Mouse (Mus musculus): Measurements from ENCODE around the gene Dusp11. TPM values are rescaled to one million over a fixed set of nuclear protein-coding genes. Genes with fewer than 3 reads are reported as not detected.
"Not testable (repeated sequence)": the region's sequence is repeated elsewhere in the genome, so short reads cannot be mapped to it uniquely, and the experiment has no call there.

Dusp11 gene
- total RNA-seq, 2 experiments from 2014 or later, result 50.3 to 85.5 TPM

DNA sequence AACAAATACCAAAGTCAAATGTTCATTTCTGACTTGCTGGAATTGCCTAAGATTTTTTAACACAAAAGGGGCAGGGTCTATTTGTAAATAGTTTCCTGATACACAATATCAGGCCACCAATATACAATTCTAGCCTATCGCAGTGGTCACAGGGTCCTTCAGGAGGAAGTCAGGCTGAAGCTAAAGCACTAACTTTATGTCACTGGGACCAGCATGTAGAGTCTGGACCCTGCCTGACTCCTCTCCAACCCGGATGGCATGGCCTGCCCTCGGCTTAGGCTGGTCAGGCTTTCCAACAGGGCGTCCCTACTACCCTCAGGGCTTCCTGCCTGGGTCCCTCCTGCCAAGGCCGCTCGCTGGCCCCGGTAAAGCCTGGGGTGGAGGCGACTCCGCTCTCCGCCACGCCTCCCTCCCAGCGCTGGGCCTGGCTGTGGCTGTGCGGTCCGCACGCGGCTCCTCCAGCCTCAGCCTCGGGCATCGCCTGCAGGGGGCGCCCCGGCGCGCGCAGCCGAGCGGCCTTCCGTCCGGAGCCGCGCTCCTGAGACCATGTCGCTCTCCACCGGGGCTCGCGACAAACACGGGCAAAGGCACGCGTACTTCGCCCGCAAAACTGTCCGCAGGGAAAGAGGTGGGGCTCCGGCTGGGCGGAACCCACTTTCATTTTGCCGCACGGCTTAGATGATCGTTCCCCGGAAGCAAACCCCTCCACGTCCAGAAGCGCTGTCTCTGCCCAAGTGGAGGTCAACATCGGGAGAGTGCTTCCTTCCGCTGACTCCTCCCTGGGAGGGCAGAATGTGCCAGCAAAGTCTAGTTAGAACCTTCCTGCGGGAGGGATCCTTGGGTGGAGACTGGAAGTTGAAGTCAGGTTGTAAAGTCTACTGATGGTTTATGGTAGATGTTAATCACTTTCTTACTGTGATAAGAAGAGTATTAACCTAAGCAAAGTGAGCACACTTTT, 24.7 kb downstream of the Dusp11 start:
- peak; percentile 99 for ATAC-seq (ENCODE audit: poor library complexity, severe bottlenecking)

DNA sequence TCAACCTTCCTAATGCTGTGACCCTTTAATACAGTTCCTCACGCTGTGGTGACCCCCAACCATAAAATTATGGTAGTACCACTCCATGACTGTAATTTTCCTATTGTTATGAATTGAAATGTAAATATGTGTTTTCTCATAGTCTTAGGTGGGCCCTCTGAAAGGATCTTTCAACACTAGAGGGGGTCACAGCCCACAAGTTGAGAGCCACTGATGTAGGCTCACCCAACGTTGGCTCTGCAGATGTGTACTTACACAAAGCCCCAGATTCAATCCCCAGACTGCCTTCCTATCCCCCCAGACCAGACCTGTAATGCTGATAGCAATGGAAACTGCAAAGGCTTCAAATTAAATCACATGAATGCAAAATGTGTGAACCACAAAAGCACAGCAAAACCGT, 25.8 kb downstream of the Dusp11 start:
- ATAC-seq (ENCODE audit: poor library complexity, severe bottlenecking), result no peak

DNA sequence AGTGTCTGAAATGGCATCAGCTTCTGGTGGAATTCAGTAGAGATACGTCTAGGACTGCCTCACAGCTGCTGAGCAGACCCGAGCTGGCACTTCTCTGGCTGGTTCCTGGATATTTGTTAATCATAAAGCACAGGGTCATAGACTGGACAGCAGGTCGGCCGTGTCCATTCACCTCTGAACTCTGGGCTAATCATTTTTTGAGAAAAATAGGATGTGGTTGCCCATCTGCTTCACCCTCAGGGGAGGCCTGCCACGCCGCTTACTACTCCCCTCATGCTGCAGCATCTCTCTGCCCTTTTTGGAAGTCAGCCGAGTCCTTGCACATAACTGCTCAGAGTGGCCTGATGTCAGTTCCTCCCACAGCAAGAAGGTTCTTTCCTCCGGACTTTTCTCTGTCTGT, 27.4 kb downstream of the Dusp11 start:
- no peak for ATAC-seq (ENCODE audit: poor library complexity, severe bottlenecking)

DNA sequence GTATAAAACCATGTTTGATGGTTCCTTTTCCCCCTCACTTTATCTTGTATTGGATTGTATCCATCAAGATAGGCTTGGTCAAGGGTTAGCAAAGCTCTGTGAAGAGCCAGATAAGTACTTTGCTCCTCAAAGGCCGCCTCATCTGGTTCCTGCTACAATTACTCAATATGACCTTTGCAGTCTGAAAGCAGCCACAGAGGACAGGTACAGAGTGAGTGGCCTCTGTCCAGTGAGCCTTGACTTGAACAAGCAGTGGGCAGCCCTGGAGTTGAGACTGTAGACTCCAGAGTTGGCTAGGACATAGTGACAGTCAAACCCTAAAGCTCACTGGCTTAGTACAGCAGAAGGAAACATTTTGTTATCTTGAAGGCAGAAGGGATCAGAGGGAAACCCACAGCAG, 32.2 kb downstream of the Dusp11 start:
- ATAC-seq (ENCODE audit: poor library complexity, severe bottlenecking), result no peak

DNA sequence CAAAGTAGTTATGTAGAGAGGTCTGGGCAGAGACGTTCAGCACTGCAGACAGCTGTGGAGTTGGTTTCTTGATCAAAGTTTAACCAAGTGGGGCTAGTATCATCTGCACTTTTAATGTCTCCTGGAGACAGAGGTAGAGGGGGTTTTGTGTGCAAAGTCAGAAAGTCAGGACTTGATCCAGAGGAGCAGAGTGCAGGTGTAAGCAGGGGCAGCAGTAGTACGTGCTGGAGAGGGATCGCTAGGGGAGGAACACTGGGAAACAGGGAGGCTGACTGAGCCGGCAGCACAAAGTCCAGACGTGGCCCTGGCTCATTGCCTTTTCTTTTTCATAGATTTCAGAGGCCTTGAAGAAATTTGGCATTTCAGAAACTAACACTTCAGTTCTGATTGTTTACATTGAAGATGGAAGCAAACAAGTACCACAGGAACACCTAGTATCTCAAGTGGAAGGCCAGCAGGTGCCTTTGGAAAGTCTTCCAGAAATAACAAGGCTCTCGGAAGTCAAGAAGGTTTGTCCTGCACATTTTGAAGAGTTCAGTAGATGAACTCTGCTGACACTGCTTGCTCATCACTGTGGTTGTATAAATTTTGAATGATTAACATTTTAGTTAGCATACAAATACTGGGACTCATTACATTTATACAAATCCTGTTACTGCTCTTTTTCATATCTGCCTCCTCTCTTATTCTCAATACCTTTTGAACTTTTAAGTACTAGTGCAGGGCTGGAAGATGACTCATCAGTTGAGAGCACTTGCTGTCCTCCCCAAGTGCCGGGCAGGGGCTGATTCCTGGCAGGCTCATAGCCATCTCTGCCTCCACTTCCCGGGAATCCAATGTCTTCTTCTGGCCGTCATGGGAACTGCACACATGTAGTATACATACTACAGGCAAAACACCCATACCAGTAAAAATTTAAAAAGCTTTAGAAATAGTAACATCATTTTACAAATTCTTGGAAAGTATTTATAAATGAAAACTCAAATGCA, 33.7 kb downstream of the Dusp11 start:
- no peak for ATAC-seq (ENCODE audit: poor library complexity, severe bottlenecking)

DNA sequence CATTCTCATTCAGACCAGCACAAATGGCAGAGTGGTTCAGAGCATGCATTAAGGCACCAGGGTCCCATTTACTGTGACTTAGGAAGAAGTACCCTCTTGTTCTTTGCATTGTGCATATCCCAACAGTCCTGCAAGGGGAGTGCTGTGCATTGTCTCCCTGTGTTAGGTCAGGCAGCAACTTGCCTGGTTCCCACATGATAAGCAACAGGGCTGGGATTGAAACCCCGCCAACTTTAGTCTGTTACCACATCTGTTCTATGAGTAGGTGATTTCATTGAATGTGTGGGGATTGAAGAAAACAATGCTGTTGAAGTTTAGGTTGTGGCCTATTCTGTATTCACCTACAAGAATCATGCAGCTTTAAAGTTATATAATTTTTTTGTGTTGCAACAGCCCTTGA, 34.8 kb downstream of the Dusp11 start:
- ATAC-seq (ENCODE audit: poor library complexity, severe bottlenecking), result no peak

DNA sequence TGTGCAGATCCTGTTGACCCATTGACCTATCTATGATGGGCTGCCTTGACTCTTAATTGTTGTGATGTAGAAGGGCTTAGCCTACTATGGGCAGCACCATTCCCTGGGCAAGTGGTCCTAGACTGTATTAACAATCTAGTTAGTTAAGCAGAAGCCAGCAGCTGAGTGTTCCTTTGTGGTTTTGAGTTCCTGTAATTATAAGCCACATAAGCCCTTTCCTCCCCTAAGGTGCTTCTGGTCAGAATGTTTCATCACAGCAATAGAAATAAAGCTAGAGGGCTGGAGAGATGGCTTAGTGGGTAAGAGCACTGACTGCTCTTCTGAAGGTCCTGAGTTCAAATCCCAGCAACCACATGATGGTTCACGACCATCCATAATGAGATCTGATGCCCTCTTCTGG, 37.8 kb downstream of the Dusp11 start:
- peak; percentile 71 for ATAC-seq (ENCODE audit: poor library complexity, severe bottlenecking)

DNA sequence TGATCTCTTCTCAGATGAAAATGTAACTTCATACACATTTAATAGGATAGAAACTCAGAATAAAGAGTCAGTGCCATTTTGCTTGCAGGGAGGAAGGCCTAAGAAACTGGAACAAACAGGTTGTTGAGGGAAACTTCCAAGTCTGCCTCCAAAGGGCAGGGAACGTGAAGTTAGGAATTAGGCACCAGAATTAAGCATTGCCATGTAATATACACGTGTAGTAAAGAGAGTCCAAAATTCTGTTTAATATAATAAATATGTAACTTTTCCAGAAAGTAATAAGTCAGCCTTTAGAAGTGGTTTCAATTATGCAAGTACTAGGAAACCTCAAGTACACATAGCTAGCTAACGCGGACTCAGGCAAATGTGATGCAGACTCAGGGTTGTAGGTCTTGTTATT, 42.1 kb downstream of the Dusp11 start:
- ATAC-seq (ENCODE audit: poor library complexity, severe bottlenecking), result no peak

DNA sequence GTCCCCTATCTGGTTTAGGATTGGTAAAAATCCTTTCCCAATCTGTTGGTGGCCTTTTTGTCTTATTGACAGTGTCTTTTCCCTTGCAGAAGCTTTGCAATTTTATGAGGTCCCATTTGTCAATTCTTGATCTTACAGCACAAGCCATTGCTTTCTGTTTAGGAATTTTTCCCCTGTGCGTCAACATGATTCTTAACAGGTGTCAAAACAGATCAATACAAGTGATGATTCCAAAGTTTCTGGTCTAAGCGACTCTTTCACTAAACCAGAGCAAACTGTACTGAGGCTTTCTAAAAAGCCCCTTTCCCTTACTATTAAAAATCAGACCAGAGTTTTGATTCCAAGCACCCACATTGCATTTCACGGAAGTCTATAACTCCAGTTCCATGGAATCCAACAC, 43.1 kb downstream of the Dusp11 start:
- ATAC-seq (ENCODE audit: poor library complexity, severe bottlenecking), result not testable (repeated sequence)

DNA sequence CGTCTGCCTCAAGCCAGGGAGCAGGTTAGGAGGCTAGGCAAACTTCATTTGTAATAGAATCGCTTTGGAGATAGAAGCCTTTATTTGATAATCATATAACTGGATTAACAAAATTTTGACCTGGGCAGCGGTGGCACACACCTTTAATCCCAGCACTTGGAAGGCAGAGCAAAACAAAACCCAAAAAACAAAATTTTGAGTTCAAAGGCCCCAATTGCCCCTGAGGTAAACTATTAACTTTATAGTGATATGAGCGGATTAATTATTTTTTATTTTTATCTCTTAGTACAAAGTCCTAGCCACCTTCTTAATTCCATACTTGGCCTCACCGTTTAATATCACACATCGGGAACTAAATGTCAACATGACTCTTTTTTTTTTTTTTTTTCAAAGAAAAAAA, 44.9 kb downstream of the Dusp11 start:
- no peak for ATAC-seq (ENCODE audit: poor library complexity, severe bottlenecking)

DNA sequence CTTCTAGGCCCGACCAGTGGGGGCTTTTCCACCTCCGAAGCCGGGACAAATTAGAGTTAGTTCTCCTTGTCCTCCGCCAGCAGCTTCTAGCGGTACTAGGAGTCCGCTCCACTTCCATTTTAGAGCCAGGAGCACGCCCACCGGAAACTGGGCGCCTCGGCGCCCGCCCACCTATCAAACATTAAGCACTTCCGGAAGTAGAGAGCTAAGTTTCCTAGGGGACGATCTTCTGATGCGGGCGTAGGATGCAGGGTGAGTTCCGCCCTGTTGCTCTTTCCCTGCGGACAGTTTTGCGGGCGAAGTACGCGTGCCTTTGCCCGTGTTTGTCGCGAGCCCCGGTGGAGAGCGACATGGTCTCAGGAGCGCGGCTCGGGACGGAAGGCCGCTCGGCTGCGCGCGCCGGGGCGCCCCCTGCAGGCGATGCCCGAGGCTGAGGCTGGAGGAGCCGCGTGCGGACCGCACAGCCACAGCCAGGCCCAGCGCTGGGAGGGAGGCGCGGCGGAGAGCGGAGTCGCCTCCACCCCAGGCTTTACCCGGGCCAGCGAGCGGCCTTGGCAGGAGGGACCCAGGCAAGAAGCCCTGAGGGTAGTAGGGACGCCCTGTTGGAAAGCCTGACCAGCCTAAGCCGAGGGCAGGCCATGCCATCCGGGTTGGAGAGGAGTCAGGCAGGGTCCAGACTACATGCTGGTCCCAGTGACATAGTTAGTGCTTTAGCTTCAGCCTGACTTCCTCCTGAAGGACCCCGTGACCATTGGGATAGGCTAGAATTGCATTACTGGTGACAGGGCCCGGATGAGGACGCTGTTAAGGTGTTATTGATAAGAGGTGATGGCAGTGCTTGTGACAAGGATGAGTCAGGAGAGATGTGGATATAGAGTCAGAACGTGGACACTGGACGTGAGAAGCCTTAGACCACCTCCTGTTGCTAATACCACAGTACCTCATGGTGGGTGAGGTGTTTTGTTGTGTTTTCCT, 45.6 kb downstream of the Dusp11 start, which contains the start of gene Nat8f1:
Nat8f1 (minus strand) TSS at position 149 of the 975 bp plus-strand sequence.
- ATAC-seq (ENCODE audit: poor library complexity, severe bottlenecking), result peak; percentile 94

DNA sequence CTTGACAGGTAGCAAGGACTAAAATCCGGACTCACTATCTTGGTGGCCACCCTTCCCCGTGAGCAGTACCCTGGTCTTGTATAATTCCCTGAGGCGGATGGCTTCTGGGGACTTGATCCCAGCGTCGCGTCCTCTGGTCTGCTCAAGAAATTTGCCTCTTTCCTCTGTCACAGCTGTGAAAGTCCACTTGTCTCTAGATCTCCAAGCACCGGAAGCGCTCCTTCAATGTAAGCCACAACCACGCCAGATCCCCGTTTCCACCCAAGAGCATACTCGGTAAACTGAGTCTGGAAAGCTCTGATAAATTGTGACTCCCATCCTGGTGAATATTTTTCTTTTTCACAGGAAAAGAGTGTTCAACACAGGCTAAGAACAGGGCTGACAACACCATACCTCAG, 46.3 kb downstream of the Dusp11 start:
- peak; percentile 17; the same call in 1 of the 2 replicates for ATAC-seq (ENCODE audit: poor library complexity, severe bottlenecking)

DNA sequence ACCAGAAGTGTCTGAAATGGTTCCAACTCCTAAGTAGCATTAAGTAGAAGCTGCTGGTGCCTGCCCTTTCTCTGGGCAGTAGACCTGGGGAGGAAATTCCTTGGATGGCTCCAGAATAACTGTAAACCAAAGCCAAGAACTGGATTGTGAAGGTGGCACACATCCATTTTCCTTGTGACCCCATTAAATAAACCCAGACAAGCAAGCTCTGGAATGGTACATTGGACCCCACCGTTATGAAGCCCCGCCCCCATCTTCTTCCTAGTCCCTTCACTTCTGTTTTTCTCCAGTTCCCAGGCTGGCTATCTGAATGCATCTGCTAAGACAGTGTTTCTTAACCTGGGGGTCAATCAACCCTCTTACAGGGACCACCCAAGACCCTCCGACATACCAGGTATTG, 49.9 kb downstream of the Dusp11 start, which contains the start of gene Tprkb:
Tprkb (plus strand) TSS at position 279 of the 400 bp plus-strand sequence.
- ATAC-seq (ENCODE audit: poor library complexity, severe bottlenecking), result no peak

DNA sequence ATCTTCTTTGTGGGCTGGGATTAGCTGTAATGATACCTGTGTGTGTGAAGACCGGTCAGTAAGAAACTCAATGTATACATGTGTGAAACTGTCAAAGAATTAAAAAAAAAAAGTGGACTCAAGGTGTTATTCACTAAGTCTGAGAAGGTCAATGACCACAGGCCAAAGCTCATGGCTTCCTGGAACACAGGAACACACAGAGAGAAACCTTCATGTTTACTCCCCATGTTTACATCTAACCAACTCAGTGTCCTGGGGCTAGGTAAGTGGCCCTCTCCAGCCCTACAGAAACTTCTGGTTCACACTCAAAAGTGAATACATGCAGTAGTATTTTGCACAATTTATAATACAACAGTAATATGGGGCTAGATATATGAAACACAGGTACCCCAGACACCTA, 51.8 kb downstream of the Dusp11 start:
- no peak for ATAC-seq (ENCODE audit: poor library complexity, severe bottlenecking)

DNA sequence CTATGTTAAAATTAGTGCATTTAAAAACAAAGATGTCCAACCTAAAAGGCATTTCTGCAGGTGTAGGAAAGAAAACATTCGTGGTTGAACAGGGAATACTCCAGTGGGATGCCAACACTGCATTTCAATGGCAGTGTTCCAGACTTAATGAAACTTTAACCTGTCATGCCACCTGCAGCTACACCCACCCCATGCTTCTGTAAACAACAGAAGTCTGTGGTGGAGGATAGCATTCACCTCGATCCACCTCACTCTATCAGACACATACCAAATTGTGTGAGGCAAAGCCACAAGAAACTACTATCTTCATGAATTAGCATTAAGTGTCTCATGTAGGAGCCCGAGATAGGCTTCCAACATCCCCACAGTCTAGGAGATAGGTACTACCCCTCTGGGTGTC, 53.1 kb downstream of the Dusp11 start:
- no peak for ATAC-seq (ENCODE audit: poor library complexity, severe bottlenecking)

DNA sequence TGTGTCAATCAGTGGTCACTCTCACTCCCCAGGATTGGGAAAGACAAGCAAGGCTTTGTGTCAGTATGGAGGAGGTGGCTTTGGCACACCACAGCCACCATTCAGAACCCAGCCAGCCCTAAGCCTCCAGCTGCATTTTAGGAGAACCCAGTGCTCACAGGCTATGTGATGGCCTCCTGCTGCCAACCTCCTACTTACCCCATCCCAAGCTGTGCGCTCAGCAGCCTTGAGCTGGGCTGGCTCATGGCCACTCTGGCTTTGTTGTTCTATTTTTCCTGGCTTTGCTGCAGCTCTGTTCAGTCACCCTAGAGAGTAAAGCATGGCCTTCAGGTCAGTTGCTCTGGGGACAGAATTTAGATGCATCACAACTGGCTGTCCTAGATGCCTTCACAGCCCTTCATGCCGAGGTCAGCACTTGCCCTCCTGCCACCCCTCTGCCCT, 54.5 kb downstream of the Dusp11 start:
- ATAC-seq (ENCODE audit: poor library complexity, severe bottlenecking), result not testable (repeated sequence)

DNA sequence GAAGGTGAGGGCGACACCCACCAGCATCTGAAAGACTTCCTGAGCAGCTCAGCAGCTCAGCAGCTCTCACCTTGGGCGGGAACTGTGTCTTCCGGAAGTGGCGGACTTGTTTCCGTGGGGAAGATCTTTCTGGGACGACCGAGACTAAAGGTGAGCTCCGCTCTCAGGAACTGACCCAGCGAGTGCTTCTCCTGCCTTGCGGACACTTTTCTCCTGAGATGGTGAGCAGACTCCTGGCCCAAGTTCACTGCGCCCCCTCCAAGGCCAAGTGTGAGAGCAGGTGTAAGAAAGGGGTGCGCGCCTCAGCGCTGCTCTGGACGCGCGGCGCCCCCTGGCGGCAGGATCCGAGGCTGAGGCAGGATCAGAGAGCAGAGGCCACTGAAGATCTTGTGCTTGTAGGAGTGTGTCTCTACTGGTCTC, 56.8 kb downstream of the Dusp11 start, which contains the start of gene Nat8f4:
Nat8f4 (minus strand) TSS at position 243 of the 420 bp plus-strand sequence.
- ATAC-seq (ENCODE audit: poor library complexity, severe bottlenecking), result peak; percentile 93

DNA sequence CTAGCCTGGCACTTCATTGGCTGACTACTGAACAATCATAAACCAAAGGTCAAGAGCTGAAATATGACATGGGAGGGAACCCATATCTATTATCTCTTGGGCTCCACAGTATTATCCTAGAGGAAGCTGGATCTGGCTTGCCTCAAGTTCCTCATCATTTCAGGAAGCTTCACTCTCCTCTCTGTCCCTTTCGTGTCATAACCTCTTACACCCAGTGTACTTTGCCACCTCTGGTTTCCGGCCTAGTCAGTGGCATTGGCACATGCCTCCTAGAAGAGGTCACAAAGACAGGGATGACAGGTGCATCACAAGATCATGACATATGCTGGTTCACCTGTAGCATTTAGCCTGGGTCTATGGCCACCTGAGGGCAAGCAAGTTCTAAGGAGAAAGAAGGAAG, 59.2 kb downstream of the Dusp11 start:
- ATAC-seq (ENCODE audit: poor library complexity, severe bottlenecking), result no peak

DNA sequence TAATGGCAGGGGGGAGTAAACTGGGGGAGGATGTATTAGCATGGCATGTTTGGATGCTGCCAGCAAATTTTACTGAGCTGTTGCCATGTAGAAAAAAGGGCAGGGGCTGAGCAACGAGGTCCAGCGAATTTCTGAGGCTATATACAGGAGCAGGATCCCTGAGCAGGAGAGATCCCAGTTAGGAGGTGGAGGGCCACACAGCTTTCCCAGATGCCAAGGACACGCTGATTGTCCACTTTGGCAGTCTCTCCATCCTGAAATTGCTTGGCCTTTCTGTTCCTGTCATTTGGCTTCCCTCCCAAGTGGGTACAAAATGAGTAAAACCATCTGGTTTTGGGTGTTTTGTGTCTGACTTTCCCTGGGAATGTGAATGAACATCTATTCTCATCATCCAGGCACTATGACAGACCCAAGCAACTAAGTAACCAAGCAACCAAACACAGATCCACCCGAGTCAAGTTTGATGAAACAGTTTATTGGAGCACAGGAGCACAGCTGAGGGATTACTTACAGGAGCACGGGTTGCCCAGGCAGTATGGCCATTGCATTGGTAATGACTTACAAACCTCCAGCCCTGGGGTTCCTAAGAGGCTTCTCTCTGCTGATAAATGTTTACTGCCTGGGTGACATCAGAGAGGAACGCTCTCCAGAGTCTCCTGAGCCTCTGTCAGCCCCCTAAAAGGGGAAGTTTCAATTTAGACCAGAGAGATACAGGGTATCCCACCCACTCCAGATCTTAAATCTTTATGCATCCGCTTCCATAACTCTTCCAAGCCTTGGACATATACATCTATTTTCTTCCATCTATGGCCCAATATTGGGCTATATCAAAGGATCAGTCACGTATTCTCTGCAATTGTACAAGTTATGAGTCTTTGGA, 62.6 kb downstream of the Dusp11 start:
- not testable (repeated sequence) for ATAC-seq (ENCODE audit: poor library complexity, severe bottlenecking)

Measured in megakaryocyte, adult 5-6 weeks (primary cell).